18 mouse cellular contexts compared by ENCODE assay signal in the genomic region with DNA sequence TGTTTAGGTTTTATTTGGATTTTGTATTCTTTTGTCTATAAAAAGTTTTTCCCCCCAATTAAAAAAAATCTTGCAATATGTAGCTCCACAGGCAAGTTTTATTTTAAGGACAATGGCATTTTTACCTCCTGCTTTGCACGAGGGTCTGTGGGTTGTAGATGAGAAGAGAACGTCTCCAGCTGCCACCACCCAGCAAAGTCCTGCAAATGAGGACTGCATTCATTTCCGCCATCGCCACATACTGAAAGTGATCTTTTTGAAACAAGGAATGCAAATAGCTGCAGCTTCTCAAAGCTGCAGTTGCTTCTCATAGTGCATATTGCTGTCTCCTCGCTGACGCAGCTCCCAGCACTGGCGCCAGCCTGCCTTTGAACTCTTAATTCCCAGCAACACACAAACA.
DNase-seq lines count a peak whose midpoint lies in the region; ATAC-seq and TF ChIP-seq lines count a peak whose summit lies in the region.
"Had no signal": no experiment of that assay in that cellular context is flagged by ENCODE, and none has a peak within 500 bp of the region (broad histone marks: within the 10 kb centered on the region; RNA-seq: fewer than 3 reads in every experiment).

No protein-coding gene starts in this region.

- no peak overlapping the region for H3K27ac ChIP-seq in intestine, embryonic 15.5 days
- no peak overlapping the region for H3K27ac ChIP-seq in intestine, embryonic 16.5 days (ENCODE audit: low read length)
- no peak overlapping the region for H3K27ac ChIP-seq in midbrain, embryonic 14.5 days (replicated peaks; ENCODE audit: low read depth, low read length)
- H3K27ac ChIP-seq in midbrain, postnatal 0 days (ENCODE audit: low read depth, low read length), result no peak overlapping the region
- H3K27ac ChIP-seq in liver, postnatal 0 days (ENCODE audit: low read depth), result no peak overlapping the region
- H3K27ac ChIP-seq: forebrain, embryonic 15.5 days; heart, embryonic 10.5 days; hindbrain, embryonic 13.5 days had no signal

- no peaks in the 10 kb centered on the region for H3K9me3 ChIP-seq in intestine, embryonic 15.5 days
- H3K9me3 ChIP-seq in intestine, embryonic 16.5 days (ENCODE audit: control insufficient read depth, low read length), result no peaks in the 10 kb centered on the region
- H3K9me3 ChIP-seq in midbrain, embryonic 14.5 days (ENCODE audit: control insufficient read depth, low read length), result no peaks in the 10 kb centered on the region
- H3K9me3 ChIP-seq in midbrain, postnatal 0 days (ENCODE audit: low read length), result no peaks in the 10 kb centered on the region
- no peaks in the 10 kb centered on the region for H3K9me3 ChIP-seq in liver, postnatal 0 days (ENCODE audit: low read length)
- H3K9me3 ChIP-seq: forebrain, embryonic 15.5 days; heart, embryonic 10.5 days; hindbrain, embryonic 13.5 days had no signal

- WGBS in intestine, embryonic 15.5 days, result 46% methylated on average over 7 of the region's 7 CpGs
- 42% methylated on average over 7 of the region's 7 CpGs for WGBS in intestine, embryonic 16.5 days
- WGBS in midbrain, embryonic 14.5 days, result 46% methylated on average over 7 of the region's 7 CpGs
- WGBS in midbrain, postnatal 0 days, result 47% methylated on average over 7 of the region's 7 CpGs
- 47% methylated on average over 7 of the region's 7 CpGs for WGBS in liver, postnatal 0 days (ENCODE audit: insufficient replicate concordance)

- no peaks in the 10 kb centered on the region for H3K4me1 ChIP-seq in intestine, embryonic 15.5 days (replicated peaks)
- H3K4me1 ChIP-seq in intestine, embryonic 16.5 days (ENCODE audit: control insufficient read depth, insufficient read depth, low read length), result no peaks in the 10 kb centered on the region
- H3K4me1 ChIP-seq in midbrain, embryonic 14.5 days (ENCODE audit: control insufficient read depth, insufficient read depth, low read length), result no peaks in the 10 kb centered on the region
- H3K4me1 ChIP-seq in midbrain, postnatal 0 days (ENCODE audit: insufficient read depth, low read length), result no peaks in the 10 kb centered on the region
- H3K4me1 ChIP-seq in liver, postnatal 0 days (ENCODE audit: insufficient read depth), result no peaks in the 10 kb centered on the region
- H3K4me1 ChIP-seq: forebrain, embryonic 15.5 days; heart, embryonic 10.5 days; hindbrain, embryonic 13.5 days had no signal

- no peak for TF ChIP-seq EP300 in liver, postnatal 0 days (IDR thresholded peaks at IDR 0.05; ENCODE audit: low read depth)

- ATAC-seq in intestine, embryonic 15.5 days, result no peak
- no peak for ATAC-seq in intestine, embryonic 16.5 days
- no peak; the same call in 1 of the 2 replicates for ATAC-seq in midbrain, embryonic 14.5 days (ENCODE audit: low FRiP score, low TSS enrichment)
- ATAC-seq in midbrain, postnatal 0 days (ENCODE audit: low FRiP score), result no peak
- no peak for ATAC-seq in liver, postnatal 0 days
- ATAC-seq: forebrain, embryonic 15.5 days had no signal

- peak overlapping the region; percentile 21; the same call in 1 of the 2 replicates for H3K4me2 ChIP-seq in intestine, embryonic 15.5 days (replicated peaks)
- H3K4me2 ChIP-seq in intestine, embryonic 16.5 days (ENCODE audit: low read depth, low read length), result no peak overlapping the region
- no peak overlapping the region for H3K4me2 ChIP-seq in midbrain, embryonic 14.5 days (ENCODE audit: low read length)
- H3K4me2 ChIP-seq in midbrain, postnatal 0 days (ENCODE audit: low read depth, low read length, poor library complexity, severe bottlenecking), result no peak overlapping the region
- H3K4me2 ChIP-seq in liver, postnatal 0 days (ENCODE audit: low read depth, low read length), result no peak overlapping the region
- H3K4me2 ChIP-seq: forebrain, embryonic 15.5 days; hindbrain, embryonic 13.5 days; liver, embryonic 11.5 days had no signal

- TF ChIP-seq CTCF in midbrain, postnatal 0 days (IDR thresholded peaks at IDR 0.05), result no peak
- TF ChIP-seq CTCF in liver, postnatal 0 days (IDR thresholded peaks at IDR 0.05; ENCODE audit: low read depth), result no peak

- no peaks in the 10 kb centered on the region for H3K36me3 ChIP-seq in intestine, embryonic 15.5 days
- H3K36me3 ChIP-seq in intestine, embryonic 16.5 days (ENCODE audit: control insufficient read depth, insufficient read depth, low read length), result no peaks in the 10 kb centered on the region
- H3K36me3 ChIP-seq in midbrain, embryonic 14.5 days (ENCODE audit: control insufficient read depth, insufficient read depth, low read length), result no peaks in the 10 kb centered on the region
- no peaks in the 10 kb centered on the region for H3K36me3 ChIP-seq in midbrain, postnatal 0 days (ENCODE audit: insufficient read depth, low read length)
- no peaks in the 10 kb centered on the region for H3K36me3 ChIP-seq in liver, postnatal 0 days (replicated peaks; ENCODE audit: insufficient read depth, low read length)
- H3K36me3 ChIP-seq: forebrain, embryonic 15.5 days; heart, embryonic 10.5 days; hindbrain, embryonic 13.5 days had no signal

- peak; percentile 2 for DNase-seq in embryo, embryonic 11 days
- DNase-seq in embryo, embryonic 9.5 days (ENCODE audit: extremely low spot score), result no peak
- peak; percentile 16 for DNase-seq in midbrain, embryonic 14.5 days
- no peak for DNase-seq in midbrain, postnatal 0 days (ENCODE audit: low spot score)
- peak; percentile 3 for DNase-seq in right cerebral cortex, postnatal 4 days
- no peak for DNase-seq in liver, postnatal 0 days
- DNase-seq: adrenal gland, postnatal 10 days; cerebellum, adult 8-10 months; kidney, adult 2 months; kidney, postnatal 36 days; lung, postnatal 10 days had no signal

- no peak overlapping the region for H3K4me3 ChIP-seq in intestine, embryonic 15.5 days (replicated peaks)
- no peak overlapping the region for H3K4me3 ChIP-seq in intestine, embryonic 16.5 days (ENCODE audit: low read length)
- H3K4me3 ChIP-seq in midbrain, embryonic 14.5 days (replicated peaks; ENCODE audit: low read depth, low read length), result no peak overlapping the region
- no peak overlapping the region for H3K4me3 ChIP-seq in midbrain, postnatal 0 days (ENCODE audit: low read depth, low read length)
- H3K4me3 ChIP-seq in liver, postnatal 0 days (ENCODE audit: low read depth, low read length), result no peak overlapping the region
- H3K4me3 ChIP-seq: erythroblast, embryonic 14.5 days; forebrain, embryonic 15.5 days; heart, embryonic 10.5 days; hindbrain, embryonic 13.5 days had no signal

- H3K27me3 ChIP-seq in intestine, embryonic 15.5 days (replicated peaks), result no peaks in the 10 kb centered on the region
- H3K27me3 ChIP-seq in intestine, embryonic 16.5 days (replicated peaks; ENCODE audit: control insufficient read depth, insufficient read depth, low read length), result no peaks in the 10 kb centered on the region
- no peaks in the 10 kb centered on the region for H3K27me3 ChIP-seq in midbrain, embryonic 14.5 days (ENCODE audit: control insufficient read depth, insufficient read depth, low read length)
- H3K27me3 ChIP-seq in midbrain, postnatal 0 days (ENCODE audit: insufficient read depth, low read length), result no peaks in the 10 kb centered on the region
- no peaks in the 10 kb centered on the region for H3K27me3 ChIP-seq in liver, postnatal 0 days (ENCODE audit: insufficient read depth, low read length)
- H3K27me3 ChIP-seq: forebrain, embryonic 15.5 days; hindbrain, embryonic 13.5 days had no signal

- no peak overlapping the region for H3K9ac ChIP-seq in intestine, embryonic 15.5 days
- H3K9ac ChIP-seq in intestine, embryonic 16.5 days (ENCODE audit: low read depth, low read length), result no peak overlapping the region
- H3K9ac ChIP-seq in midbrain, embryonic 14.5 days (replicated peaks; ENCODE audit: low read length), result no peak overlapping the region
- H3K9ac ChIP-seq in midbrain, postnatal 0 days (replicated peaks; ENCODE audit: low read length, poor library complexity, severe bottlenecking), result no peak overlapping the region
- no peak overlapping the region for H3K9ac ChIP-seq in liver, postnatal 0 days (replicated peaks)
- H3K9ac ChIP-seq: forebrain, embryonic 15.5 days; hindbrain, embryonic 13.5 days had no signal

Comparison
In these comparisons a context has a peak if more than half of its experiments do, and no peak if none do; other contexts are left out.
1. DNase-seq: peak in embryo, embryonic 11 days (single experiment), midbrain, embryonic 14.5 days (single experiment) and right cerebral cortex, postnatal 4 days (single experiment); none in embryo, embryonic 9.5 days (single experiment), midbrain, postnatal 0 days (single experiment) and liver, postnatal 0 days (single experiment).